Mouse (Mus musculus) heart, embryonic 13.5 days (tissue): ENCODE results near the gene Thrap3. TPM values are rescaled to one million over a fixed set of nuclear protein-coding genes. Genes with fewer than 3 reads are reported as not detected.

ENCODE experiments used
- ATAC-seq: fragments of 200-750 bp; cut with Nextera tagmentation; 2 replicates; pipeline ENCODE4 v1.8.0; 2017; ENCODE audit warnings: moderate TSS enrichment; ENCODE audit not compliant: insufficient number of reproducible peaks, low FRiP score, low TSS enrichment; ENCODE audit errors: extremely low read depth
- H3K27ac ChIP-seq: fragments of 300-500 bp; sonication (generic); replicated peaks from 2 replicates; pipeline ENCODE4 v1.5.1; 2015; ENCODE audit warnings: moderate library complexity, mild to moderate bottlenecking, inconsistent platforms
- H3K27me3 ChIP-seq: fragments of 300-500 bp; sonication (generic); replicated peaks from 2 replicates; pipeline ENCODE4 v1.6.1; 2015; ENCODE audit warnings: mild to moderate bottlenecking, inconsistent platforms
- H3K36me3 ChIP-seq: fragments of 300-500 bp; sonication (generic); 2 replicates; pipeline ENCODE4 v1.6.1; 2015; ENCODE audit warnings: mild to moderate bottlenecking, inconsistent platforms
- H3K4me1 ChIP-seq: fragments of 300-500 bp; sonication (generic); 2 replicates; pipeline ENCODE4 v1.6.1; 2015; ENCODE audit warnings: inconsistent platforms
- H3K4me2 ChIP-seq: fragments of 300-500 bp; sonication (generic); 2 replicates; pipeline ENCODE4 v1.6.1; 2015; ENCODE audit warnings: inconsistent platforms, mild to moderate bottlenecking, moderate library complexity
- H3K4me3 ChIP-seq: fragments of 300-500 bp; sonication (generic); 2 replicates; pipeline ENCODE4 v1.5.1; 2015; ENCODE audit warnings: moderate library complexity, mild to moderate bottlenecking, inconsistent platforms
- H3K9ac ChIP-seq: fragments of 300-500 bp; sonication (generic); 2 replicates; pipeline ENCODE4 v1.6.1; 2015; ENCODE audit warnings: inconsistent platforms, mild to moderate bottlenecking, moderate library complexity
- H3K9me3 ChIP-seq: fragments of 300-500 bp; sonication (generic); 2 replicates; pipeline ENCODE4 v1.6.1; 2016; ENCODE audit warnings: inconsistent platforms
- WGBS: fragments of 180-500 bp; shearing (Covaris S2); methylation state at CpG from one replicate; pipeline ENCODE4 v1.1.7; 2015; ENCODE audit warnings: mixed read lengths; 5-methylcytosine and 5-hydroxymethylcytosine counted together
- polyA plus RNA-seq: library from polyadenylated mRNA; unstranded; fragments of >200 nt; fragmentation: Nextera tagmentation; extraction: Ambion mirVana; gene quantifications from 2 replicates; pipeline ENCODE4 v1.2.1, GENCODE M21; 2015

Gene Thrap3
- polyA plus RNA-seq, 1 experiment from 2014 or later = 134 TPM

GRCm38 (mm10) chr4:126137773-126138172 lies 64.8 kb downstream of the Thrap3 start:
- Histone ChIP-seq H3K4me3 (no peak overlapping the region), H3K9ac (no peak overlapping the region), H3K36me3 (peaks cover 75% of the 10 kb centered on the region), H3K9me3 (no peaks in the 10 kb centered on the region), H3K27ac (no peak overlapping the region), H3K27me3 (no peaks in the 10 kb centered on the region), H3K4me1 (peaks cover 21% of the 10 kb centered on the region), H3K4me2 (no peak overlapping the region)
- WGBS = 74% methylated on average over 4 of the region's 4 CpGs
- ATAC-seq = no peak

DNA sequence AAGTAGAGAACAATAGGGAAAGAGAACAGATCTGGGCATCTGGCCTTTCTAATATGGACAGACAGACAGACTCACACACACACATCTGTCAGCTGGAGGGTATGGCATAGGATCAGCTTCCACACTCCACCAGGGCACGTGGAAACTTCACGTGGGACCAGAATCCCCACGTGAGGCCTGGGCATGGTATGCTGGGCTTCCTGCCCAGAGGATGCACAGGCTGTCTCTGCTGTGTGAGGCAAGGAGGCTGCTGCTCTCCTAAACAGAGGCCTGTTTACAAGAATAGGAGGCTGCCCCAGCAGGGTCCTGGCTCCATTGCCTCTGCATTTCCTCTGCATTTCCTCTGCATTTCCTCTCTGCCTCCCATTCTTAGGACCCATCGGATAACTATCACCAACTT lies 67.9 kb downstream of the Thrap3 start:
- Histone ChIP-seq H3K9me3 (no peaks in the 10 kb centered on the region), H3K4me2 (no peak overlapping the region), H3K36me3 (peaks cover 83% of the 10 kb centered on the region), H3K9ac (no peak overlapping the region), H3K4me1 (peaks cover 39% of the 10 kb centered on the region), H3K4me3 (no peak overlapping the region), H3K27me3 (no peaks in the 10 kb centered on the region), H3K27ac (no peak overlapping the region)
- ATAC-seq = no peak
- WGBS = 81% methylated on average over 4 of the region's 4 CpGs

DNA sequence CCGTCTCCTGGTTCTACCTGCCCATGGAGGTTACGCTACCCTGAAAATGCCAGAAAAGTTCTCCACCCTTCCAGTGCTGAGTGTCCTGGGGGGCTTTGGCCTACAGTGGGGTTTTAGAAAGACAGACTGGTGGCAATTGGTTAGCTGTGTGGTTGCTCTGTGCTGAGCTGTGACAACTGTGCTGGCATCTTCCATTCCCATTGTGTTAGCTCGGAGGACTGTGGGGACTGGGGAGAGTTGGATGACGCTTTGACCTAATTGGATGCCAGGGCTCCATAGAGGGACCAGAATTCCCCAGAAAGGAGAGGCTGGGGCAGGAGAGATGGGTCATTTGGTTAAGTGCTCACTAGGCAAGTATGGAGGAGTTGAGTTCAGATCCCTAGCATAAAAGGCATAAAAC lies 68.3 kb downstream of the Thrap3 start:
- no peak for ATAC-seq
- 89% methylated on average over 4 of the region's 4 CpGs for WGBS
- Histone ChIP-seq H3K9me3 (no peaks in the 10 kb centered on the region), H3K4me2 (no peak overlapping the region), H3K36me3 (peaks cover 83% of the 10 kb centered on the region), H3K4me3 (no peak overlapping the region), H3K4me1 (peaks cover 43% of the 10 kb centered on the region), H3K27me3 (no peaks in the 10 kb centered on the region), H3K27ac (no peak overlapping the region), H3K9ac (no peak overlapping the region)

DNA sequence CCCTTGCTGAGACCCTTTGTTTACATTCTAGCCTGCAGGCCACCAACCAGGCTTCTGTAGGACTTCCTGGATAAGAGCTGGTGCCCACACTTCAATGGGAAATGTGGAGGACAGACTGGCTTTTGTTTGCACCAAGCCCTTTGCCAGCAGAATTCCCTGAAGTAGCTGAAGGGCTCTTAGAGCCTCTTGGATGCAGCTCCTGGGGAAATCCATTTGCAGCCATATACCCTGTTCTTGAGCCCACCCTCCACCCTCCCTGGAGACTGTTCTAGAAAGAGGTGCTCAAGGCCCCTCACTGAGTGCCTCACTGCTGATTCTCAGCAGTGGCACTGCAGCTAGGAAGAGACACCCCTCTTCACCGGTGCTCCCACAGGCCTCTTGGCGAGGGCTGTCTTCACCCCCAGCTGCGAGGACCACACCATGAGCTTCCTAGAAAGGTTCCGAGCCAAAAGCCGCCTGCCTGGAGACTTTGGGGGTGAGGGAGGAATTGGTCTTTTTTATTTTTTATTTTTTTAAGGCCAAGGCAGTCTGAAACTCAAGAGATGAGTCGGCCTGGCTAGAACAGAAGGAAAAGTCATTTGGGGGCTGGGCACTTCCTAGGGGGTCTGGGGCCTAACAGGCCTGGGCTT lies 69.8 kb downstream of the Thrap3 start:
- H3K4me1 ChIP-seq = peaks cover 44% of the 10 kb centered on the region
- H3K9me3 ChIP-seq = no peaks in the 10 kb centered on the region
- no peak overlapping the region for H3K4me2 ChIP-seq
- ATAC-seq = no peak
- WGBS = 76% methylated on average over 6 of the region's 6 CpGs
- 0 out of 2 replicates have a peak overlapping the region, but pooled peaks have one; percentile 10 for H3K9ac ChIP-seq
- H3K36me3 ChIP-seq = peaks cover 83% of the 10 kb centered on the region
- peak overlapping the region; percentile 17 for H3K27ac ChIP-seq
- H3K27me3 ChIP-seq = no peaks in the 10 kb centered on the region
- H3K4me3 ChIP-seq = no peak overlapping the region

GRCm38 (mm10) chr4:126131290-126132121 lies 71.1 kb downstream of the Thrap3 start:
- H3K4me2 ChIP-seq = no peak overlapping the region
- peaks cover 82% of the 10 kb centered on the region for H3K36me3 ChIP-seq
- 53% methylated on average over 10 of the region's 10 CpGs for WGBS
- no peaks in the 10 kb centered on the region for H3K27me3 ChIP-seq
- H3K27ac ChIP-seq = peak overlapping the region; percentile 78
- peak overlapping the region; percentile 21; the same call in 1 of the 2 replicates for H3K9ac ChIP-seq
- H3K9me3 ChIP-seq = no peaks in the 10 kb centered on the region
- peaks cover 44% of the 10 kb centered on the region for H3K4me1 ChIP-seq
- no peak for ATAC-seq
- no peak overlapping the region for H3K4me3 ChIP-seq

- 57% methylated on average over 11 of the region's 11 CpGs for WGBS
- Histone ChIP-seq H3K4me2 (peak overlapping the region; percentile 24), H3K9me3 (no peaks in the 10 kb centered on the region), H3K9ac (no peak overlapping the region), H3K27me3 (no peaks in the 10 kb centered on the region), H3K27ac (peak overlapping the region; percentile 78), H3K4me1 (peaks cover 44% of the 10 kb centered on the region), H3K4me3 (no peak overlapping the region), H3K36me3 (peaks cover 82% of the 10 kb centered on the region)
- ATAC-seq = peak; percentile 35; the same call in 1 of the 2 replicates
These were observed 72.1 kb downstream of the Thrap3 start for GRCm38 (mm10) chr4:126130502-126130901.

DNA sequence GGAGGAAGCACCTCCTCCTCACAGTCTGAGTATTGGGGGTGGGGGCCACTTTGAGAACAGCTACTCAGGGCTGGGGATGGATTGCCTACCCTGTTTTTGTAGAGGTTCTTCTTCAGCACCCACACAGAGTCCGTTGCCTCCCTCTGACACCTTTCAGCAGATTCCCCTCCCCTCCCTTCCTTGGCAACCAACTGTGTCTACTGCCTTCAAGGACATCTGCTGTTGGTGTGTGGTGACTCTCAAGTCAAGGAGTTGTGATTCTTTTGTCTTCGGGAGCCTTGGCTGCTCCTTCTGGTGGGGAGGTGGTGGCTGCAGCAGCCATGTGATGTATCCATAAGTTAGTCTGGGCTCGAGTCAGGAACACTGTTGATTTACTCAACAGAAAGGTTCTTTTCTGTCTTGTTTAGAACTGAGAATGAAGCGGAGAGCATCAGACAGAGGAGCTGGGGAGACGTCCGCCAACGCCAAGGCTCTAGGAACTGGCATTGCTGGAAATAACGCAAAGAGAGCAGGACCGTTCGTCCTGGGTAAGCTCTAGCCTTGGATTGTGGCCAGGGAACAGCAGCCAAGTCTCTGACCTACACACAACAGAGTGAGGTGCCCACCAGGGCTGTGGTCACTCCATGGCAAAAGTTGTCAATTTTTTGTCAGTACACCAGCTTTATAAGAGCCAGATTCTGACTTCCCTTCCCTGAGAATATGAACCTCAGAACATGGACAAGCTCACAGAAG lies 79.1 kb downstream of the Thrap3 start:
- ATAC-seq = no peak
- peaks cover 77% of the 10 kb centered on the region for H3K36me3 ChIP-seq

GRCm38 (mm10) chr4:126120506-126120905 lies 82.1 kb downstream of the Thrap3 start:
- H3K27ac ChIP-seq = no peak overlapping the region
- no peak for ATAC-seq
- no peak overlapping the region for H3K4me3 ChIP-seq
- WGBS = 93% methylated on average over 2 of the region's 2 CpGs
- peaks cover 18% of the 10 kb centered on the region for H3K4me1 ChIP-seq
- H3K4me2 ChIP-seq = no peak overlapping the region
- peaks cover 54% of the 10 kb centered on the region for H3K36me3 ChIP-seq
- H3K27me3 ChIP-seq = no peaks in the 10 kb centered on the region
- H3K9ac ChIP-seq = no peak overlapping the region
- peaks cover 10% of the 10 kb centered on the region for H3K9me3 ChIP-seq

More for the DNA sequence above, 79.1 kb downstream of the Thrap3 start:
- WGBS = 63% methylated on average over 10 of the region's 10 CpGs
- Histone ChIP-seq H3K4me2 (no peak overlapping the region), H3K27ac (no peak overlapping the region), H3K4me1 (peaks cover 8% of the 10 kb centered on the region), H3K9me3 (peaks cover 10% of the 10 kb centered on the region), H3K9ac (no peak overlapping the region), H3K27me3 (no peaks in the 10 kb centered on the region), H3K4me3 (no peak overlapping the region)

DNA sequence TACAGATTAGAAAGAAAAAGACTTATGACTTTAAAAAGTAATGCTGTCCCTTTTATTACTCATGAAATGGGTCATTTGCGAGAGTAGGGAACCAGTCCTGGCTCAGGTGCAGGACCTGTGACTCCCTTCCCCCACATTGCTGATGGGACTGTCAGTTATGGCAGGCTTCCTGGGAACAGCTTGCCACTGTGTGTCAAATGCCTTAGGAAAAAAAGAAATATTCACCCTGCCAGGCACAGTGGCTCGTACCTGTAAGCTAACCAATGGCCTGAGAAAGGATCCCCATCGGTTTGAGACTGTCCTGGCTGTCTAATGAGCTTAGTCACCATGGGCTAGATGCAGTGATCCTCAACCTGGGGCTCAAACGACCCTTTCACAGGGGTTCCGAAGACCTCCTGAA lies 82.5 kb downstream of the Thrap3 start:
- Histone ChIP-seq H3K4me2 (no peak overlapping the region), H3K36me3 (peaks cover 50% of the 10 kb centered on the region), H3K9ac (no peak overlapping the region), H3K4me1 (peaks cover 20% of the 10 kb centered on the region), H3K27ac (no peak overlapping the region), H3K4me3 (no peak overlapping the region), H3K27me3 (no peaks in the 10 kb centered on the region), H3K9me3 (peaks cover 10% of the 10 kb centered on the region)
- WGBS = 88% methylated on average over 5 of the region's 5 CpGs
- no peak for ATAC-seq

DNA sequence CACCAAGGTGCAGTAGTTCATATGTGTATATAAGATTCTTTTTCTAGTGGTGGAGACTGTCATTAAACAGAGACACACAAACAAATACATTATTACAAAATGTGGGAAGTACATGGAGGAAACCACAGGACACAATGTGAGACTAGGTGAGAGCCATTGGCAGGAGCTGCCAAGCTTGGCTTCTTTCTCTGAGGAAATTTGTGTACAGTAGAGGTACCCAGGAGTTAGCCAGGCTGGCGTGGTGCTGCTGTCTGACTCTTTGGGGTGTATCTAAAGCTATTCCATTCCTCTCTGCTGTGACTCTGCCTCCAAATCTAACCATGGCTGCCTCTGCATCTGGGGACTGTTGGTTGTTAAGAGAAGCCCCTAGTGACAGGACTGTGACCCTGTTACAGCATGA lies 83.5 kb downstream of the Thrap3 start:
- Histone ChIP-seq H3K4me1 (peaks cover 20% of the 10 kb centered on the region), H3K4me2 (no peak overlapping the region), H3K36me3 (peaks cover 41% of the 10 kb centered on the region), H3K27me3 (no peaks in the 10 kb centered on the region), H3K27ac (no peak overlapping the region), H3K9ac (no peak overlapping the region), H3K9me3 (peaks cover 10% of the 10 kb centered on the region), H3K4me3 (no peak overlapping the region)
- WGBS = 73% methylated on average over 1 of the region's 1 CpGs
- no peak for ATAC-seq

DNA sequence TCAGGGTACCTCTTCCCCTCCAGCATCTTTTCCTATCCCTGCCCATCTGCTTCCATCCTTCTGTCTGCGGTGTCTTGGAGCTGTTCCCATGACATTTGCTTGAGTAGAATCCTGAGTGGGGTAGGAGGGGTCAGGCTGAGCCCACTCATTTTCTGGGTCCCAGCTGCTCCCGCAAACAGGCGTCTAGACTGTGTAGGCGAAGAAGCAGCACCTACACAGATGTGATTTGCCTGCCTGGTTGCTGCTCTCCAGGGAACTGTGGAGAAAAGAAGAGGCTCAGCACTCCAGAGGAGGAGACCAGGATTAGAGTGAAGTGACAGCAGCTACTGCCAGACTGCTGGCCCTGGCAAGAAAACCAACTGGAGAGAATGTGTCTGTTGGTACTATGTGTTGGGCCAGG lies 83.9 kb downstream of the Thrap3 start:
- Histone ChIP-seq H3K9me3 (peaks cover 10% of the 10 kb centered on the region), H3K27ac (no peak overlapping the region), H3K36me3 (peaks cover 37% of the 10 kb centered on the region), H3K27me3 (no peaks in the 10 kb centered on the region), H3K9ac (no peak overlapping the region), H3K4me2 (no peak overlapping the region), H3K4me1 (peaks cover 22% of the 10 kb centered on the region), H3K4me3 (no peak overlapping the region)
- WGBS = 93% methylated on average over 4 of the region's 4 CpGs
- no peak for ATAC-seq
